Mouse (Mus musculus): Measurements from ENCODE around the gene Rtkn2. TPM values are rescaled to one million over a fixed set of nuclear protein-coding genes. Genes with fewer than 3 reads are reported as not detected.

Rtkn2 gene
- polyA plus RNA-seq, 1 experiment from 2014 or later = 5.2 TPM

DNA sequence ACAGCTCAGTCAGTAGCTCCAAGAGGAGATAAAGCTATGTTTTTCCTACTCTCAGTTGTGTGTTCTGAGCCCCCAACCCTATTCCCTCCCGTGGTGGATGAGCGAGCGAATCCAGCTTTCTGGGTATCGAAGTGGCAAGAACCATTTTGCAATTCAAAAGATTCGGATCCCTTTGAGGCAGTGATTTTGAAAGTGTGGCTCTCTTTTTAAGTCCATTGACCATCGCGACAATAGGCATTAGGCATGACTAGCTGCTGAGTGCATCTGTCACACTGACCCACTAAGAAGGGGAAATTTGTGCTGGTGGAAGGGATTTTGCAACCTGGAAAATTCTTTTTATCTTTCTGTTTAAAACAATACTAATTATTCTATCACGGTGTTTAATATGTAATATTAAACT is 15.3 kb upstream of the Rtkn2 start:
- Histone ChIP-seq H3K4me1 (no peaks in the 10 kb centered on the region), H3K4me3 (replicated peaks) (no peak overlapping the region), H3K27me3 (replicated peaks) (no peaks in the 10 kb centered on the region), H3K4me2 (no peak overlapping the region), H3K27ac (no peak overlapping the region), H3K9ac (no peak overlapping the region), H3K9me3 (no peaks in the 10 kb centered on the region), H3K36me3 (no peaks in the 10 kb centered on the region)
- 67% methylated on average over 8 of the region's 8 CpGs for WGBS
- ATAC-seq (ENCODE audit: insufficient read depth, low FRiP score, low read depth) = no peak

DNA sequence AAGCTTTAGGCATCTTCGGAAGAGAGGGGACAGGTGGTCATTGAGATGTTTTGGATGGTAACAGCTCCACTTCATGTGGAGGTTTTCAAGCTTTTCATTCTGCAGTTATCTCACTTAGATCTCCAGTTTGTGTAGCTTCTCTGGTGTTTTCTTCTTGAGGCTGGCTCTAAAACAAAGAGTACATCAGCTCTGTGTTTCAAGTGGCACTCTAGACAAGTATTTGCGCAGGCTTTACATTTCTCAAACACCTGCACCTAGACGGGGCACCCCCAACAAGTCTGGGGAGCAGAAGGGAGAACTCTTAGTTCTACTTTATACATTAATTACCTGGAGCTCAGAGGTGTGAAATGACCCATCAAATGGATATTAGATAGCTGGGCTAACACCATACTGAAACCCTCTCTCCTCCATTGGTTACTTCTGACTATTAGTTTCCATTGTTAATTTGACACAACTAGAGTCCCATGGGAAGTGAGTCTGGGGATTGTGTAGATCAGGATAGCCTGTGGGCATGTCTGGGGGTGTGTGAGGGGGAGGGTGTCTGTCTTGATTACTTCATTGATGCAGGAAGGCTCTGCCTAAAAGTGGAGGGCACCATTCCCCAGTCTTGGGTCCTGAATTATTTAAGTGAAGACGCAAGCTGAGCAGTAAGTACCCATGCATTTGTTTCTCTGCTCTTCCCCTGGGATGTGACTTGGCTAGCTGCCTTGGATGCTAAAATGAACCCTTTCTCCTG is 14.0 kb upstream of the Rtkn2 start:
- Histone ChIP-seq H3K4me3 (replicated peaks) (no peak overlapping the region), H3K27ac (no peak overlapping the region), H3K4me2 (no peak overlapping the region), H3K9ac (no peak overlapping the region), H3K36me3 (no peaks in the 10 kb centered on the region), H3K27me3 (replicated peaks) (no peaks in the 10 kb centered on the region), H3K9me3 (no peaks in the 10 kb centered on the region), H3K4me1 (no peaks in the 10 kb centered on the region)
- WGBS = 79% methylated on average over 4 of the region's 4 CpGs
- ATAC-seq (ENCODE audit: insufficient read depth, low FRiP score, low read depth) = no peak

GRCm38 (mm10) chr10:67966102-67966501 is 13.3 kb upstream of the Rtkn2 start:
- no peak overlapping the region for H3K4me2 ChIP-seq
- no peak overlapping the region for H3K9ac ChIP-seq
- no peaks in the 10 kb centered on the region for H3K4me1 ChIP-seq
- no peaks in the 10 kb centered on the region for H3K9me3 ChIP-seq
- H3K4me3 ChIP-seq (replicated peaks) = no peak overlapping the region
- WGBS = 46% methylated on average over 6 of the region's 6 CpGs
- ATAC-seq (ENCODE audit: insufficient read depth, low FRiP score, low read depth) = 0 out of 2 replicates have a peak, but pooled peaks have one; percentile 31
- no peak overlapping the region for H3K27ac ChIP-seq
- H3K36me3 ChIP-seq = no peaks in the 10 kb centered on the region
- H3K27me3 ChIP-seq (replicated peaks) = no peaks in the 10 kb centered on the region

DNA sequence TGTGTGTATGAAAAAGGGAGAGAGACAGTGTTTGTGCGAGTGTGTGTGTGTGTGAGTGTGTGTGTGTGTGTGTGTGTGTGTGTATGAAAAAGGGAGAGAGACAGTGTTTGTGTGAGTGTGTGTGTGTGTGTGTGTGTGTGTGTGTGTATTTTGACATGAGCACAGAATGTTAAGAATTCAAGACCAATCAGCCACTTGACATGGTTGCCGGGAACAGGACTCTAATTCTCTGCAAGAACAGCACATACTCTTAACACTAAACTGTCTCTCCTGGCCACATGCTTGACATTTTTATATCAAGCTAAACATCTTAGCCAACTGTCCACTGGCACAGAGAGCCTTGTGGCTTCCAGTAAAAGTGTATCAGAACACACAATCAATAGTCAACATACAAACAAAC is 12.4 kb upstream of the Rtkn2 start:
- no peak overlapping the region for H3K4me3 ChIP-seq (replicated peaks)
- no peaks in the 10 kb centered on the region for H3K27me3 ChIP-seq (replicated peaks)
- no peaks in the 10 kb centered on the region for H3K9me3 ChIP-seq
- H3K4me1 ChIP-seq = no peaks in the 10 kb centered on the region
- no peak for ATAC-seq (ENCODE audit: insufficient read depth, low FRiP score, low read depth)
- H3K4me2 ChIP-seq = no peak overlapping the region
- no peak overlapping the region for H3K9ac ChIP-seq
- H3K36me3 ChIP-seq = no peaks in the 10 kb centered on the region
- no peak overlapping the region for H3K27ac ChIP-seq
- 64% methylated on average over 2 of the region's 2 CpGs for WGBS

DNA sequence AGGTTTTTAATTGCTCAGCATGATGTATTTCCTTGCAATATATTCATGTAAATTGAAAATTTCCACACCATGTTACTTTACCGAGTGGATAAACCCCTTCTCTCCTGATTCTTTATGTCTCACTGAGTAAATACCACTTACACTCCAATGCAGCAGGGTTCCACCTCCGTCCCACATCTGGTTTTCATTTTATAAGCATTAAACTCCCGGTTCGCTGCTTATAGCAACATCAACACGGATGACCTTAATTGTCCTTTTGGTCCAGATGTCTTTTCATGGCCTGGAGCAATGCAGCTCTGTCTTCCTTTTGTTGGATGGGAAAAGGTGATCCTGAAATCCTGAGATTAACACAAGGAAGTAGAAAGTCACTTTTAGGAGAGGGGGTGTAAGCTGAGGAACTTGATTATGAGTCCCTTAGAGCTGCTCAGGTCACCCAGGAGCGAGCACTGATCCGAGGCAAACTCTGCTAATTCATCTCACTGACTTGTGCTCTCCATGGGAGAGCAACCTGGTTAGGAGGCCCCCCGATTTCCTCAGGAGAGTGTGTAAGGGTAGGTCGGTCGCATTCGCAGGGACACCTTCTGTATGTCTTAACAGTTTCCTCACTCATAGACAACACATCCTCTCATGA is 8.1 kb upstream of the Rtkn2 start:
- Histone ChIP-seq H3K4me1 (no peaks in the 10 kb centered on the region), H3K27me3 (replicated peaks) (no peaks in the 10 kb centered on the region), H3K9me3 (no peaks in the 10 kb centered on the region), H3K27ac (no peak overlapping the region), H3K4me2 (no peak overlapping the region), H3K4me3 (replicated peaks) (no peak overlapping the region), H3K9ac (no peak overlapping the region), H3K36me3 (no peaks in the 10 kb centered on the region)
- WGBS = 62% methylated on average over 11 of the region's 11 CpGs
- no peak for ATAC-seq (ENCODE audit: insufficient read depth, low FRiP score, low read depth)

DNA sequence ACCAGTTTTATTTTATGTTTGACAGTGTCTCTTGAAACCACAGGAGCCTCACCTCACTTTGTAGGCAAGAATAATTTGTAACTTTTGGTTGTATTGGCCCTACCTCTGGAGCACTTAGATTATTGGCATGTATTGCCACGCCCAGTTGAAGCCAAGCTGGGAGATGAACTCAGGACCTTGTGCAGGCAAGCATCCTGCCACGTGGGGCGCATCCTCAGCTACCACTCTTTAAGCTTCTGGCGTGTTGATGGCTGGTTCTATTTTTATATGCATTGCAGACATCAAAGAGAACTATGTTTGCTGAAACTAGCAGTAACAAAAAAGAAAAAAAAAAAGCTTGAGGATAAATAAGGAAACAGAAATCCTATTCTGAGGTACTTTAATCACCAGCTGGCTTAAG is 2.1 kb upstream of the Rtkn2 start:
- Histone ChIP-seq H3K4me3 (replicated peaks) (no peak overlapping the region), H3K9me3 (no peaks in the 10 kb centered on the region), H3K4me1 (0 out of 2 replicates have a peak, but pooled peaks cover 2% of the 10 kb centered on the region), H3K4me2 (no peak overlapping the region), H3K27ac (no peak overlapping the region), H3K27me3 (replicated peaks) (no peaks in the 10 kb centered on the region), H3K36me3 (no peaks in the 10 kb centered on the region), H3K9ac (no peak overlapping the region)
- 64% methylated on average over 4 of the region's 4 CpGs for WGBS
- no peak for ATAC-seq (ENCODE audit: insufficient read depth, low FRiP score, low read depth)

DNA sequence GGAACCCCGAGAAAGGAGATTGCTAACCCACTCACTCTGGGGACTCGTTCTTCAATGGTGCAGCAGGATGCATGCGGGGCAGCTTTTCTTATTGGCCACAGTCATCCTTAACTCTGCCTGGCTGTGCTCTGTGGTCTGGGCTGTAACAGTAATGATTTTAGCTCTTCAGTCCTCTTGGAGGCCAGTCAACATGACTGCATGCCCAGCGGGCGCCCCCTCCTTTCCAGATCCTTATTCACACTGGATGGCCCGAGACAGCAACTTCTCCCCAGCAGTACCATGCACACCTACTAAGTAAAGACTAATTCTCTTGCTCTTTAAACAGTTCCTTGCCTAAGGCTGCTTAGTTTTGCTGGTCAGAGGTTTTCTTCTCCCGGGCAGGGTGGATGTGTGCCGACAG is 4.4 kb downstream of the Rtkn2 start:
- Histone ChIP-seq H3K9me3 (no peaks in the 10 kb centered on the region), H3K4me2 (no peak overlapping the region), H3K9ac (no peak overlapping the region), H3K4me1 (0 out of 2 replicates have a peak, but pooled peaks cover 2% of the 10 kb centered on the region), H3K4me3 (replicated peaks) (no peak overlapping the region), H3K36me3 (no peaks in the 10 kb centered on the region), H3K27me3 (replicated peaks) (no peaks in the 10 kb centered on the region), H3K27ac (no peak overlapping the region)
- ATAC-seq (ENCODE audit: insufficient read depth, low FRiP score, low read depth) = no peak
- whole genome bisulfite sequencing = 92% methylated on average over 8 of the region's 8 CpGs

GRCm38 (mm10) chr10:67984271-67984943 is 5.0 kb downstream of the Rtkn2 start:
- Histone ChIP-seq H3K36me3 (no peaks in the 10 kb centered on the region), H3K9me3 (no peaks in the 10 kb centered on the region), H3K4me1 (0 out of 2 replicates have a peak, but pooled peaks cover 2% of the 10 kb centered on the region), H3K4me2 (no peak overlapping the region), H3K4me3 (replicated peaks) (no peak overlapping the region), H3K9ac (no peak overlapping the region), H3K27me3 (replicated peaks) (no peaks in the 10 kb centered on the region), H3K27ac (no peak overlapping the region)
- WGBS = 37% methylated on average over 13 of the region's 13 CpGs
- ATAC-seq (ENCODE audit: insufficient read depth, low FRiP score, low read depth) = peak; percentile 65; the same call in 1 of the 2 replicates

DNA sequence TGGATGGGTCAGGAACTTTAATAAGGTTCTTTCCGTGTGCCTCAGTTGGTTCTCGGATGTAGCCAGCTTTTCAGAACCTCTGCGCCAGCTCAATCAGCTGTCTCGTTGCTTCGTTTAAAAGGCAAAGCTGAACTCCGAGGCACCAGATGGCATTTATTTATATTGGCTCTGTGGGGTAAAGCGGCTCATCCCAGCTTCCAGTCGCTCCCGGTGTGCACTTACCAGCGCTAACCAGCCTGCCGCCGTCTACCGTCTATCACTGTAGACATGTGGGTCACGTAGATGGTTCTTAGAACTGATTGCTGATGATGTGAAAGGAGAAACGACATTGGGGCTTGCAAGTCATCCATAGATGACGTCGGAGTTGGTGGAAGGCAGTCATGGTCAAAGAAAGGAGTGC is 5.7 kb downstream of the Rtkn2 start:
- Histone ChIP-seq H3K27me3 (replicated peaks) (no peaks in the 10 kb centered on the region), H3K4me2 (no peak overlapping the region)
- ATAC-seq (ENCODE audit: insufficient read depth, low FRiP score, low read depth) = no peak

GRCm38 (mm10) chr10:67995356-67995755 is 16.0 kb downstream of the Rtkn2 start:
- no peak overlapping the region for H3K4me2 ChIP-seq
- H3K4me3 ChIP-seq (replicated peaks) = no peak overlapping the region
- no peaks in the 10 kb centered on the region for H3K27me3 ChIP-seq (replicated peaks)
- H3K9ac ChIP-seq = no peak overlapping the region
- H3K27ac ChIP-seq = no peak overlapping the region
- 70% methylated on average over 12 of the region's 12 CpGs for WGBS
- no peak for ATAC-seq (ENCODE audit: insufficient read depth, low FRiP score, low read depth)
- no peaks in the 10 kb centered on the region for H3K4me1 ChIP-seq
- no peaks in the 10 kb centered on the region for H3K36me3 ChIP-seq
- H3K9me3 ChIP-seq = no peaks in the 10 kb centered on the region

More for the DNA sequence above, 5.7 kb downstream of the Rtkn2 start:
- no peaks in the 10 kb centered on the region for H3K36me3 ChIP-seq
- H3K9ac ChIP-seq = no peak overlapping the region
- WGBS = 83% methylated on average over 17 of the region's 17 CpGs
- H3K4me1 ChIP-seq = 0 out of 2 replicates have a peak, but pooled peaks cover 2% of the 10 kb centered on the region
- no peak overlapping the region for H3K27ac ChIP-seq
- H3K4me3 ChIP-seq (replicated peaks) = no peak overlapping the region
- H3K9me3 ChIP-seq = no peaks in the 10 kb centered on the region

DNA sequence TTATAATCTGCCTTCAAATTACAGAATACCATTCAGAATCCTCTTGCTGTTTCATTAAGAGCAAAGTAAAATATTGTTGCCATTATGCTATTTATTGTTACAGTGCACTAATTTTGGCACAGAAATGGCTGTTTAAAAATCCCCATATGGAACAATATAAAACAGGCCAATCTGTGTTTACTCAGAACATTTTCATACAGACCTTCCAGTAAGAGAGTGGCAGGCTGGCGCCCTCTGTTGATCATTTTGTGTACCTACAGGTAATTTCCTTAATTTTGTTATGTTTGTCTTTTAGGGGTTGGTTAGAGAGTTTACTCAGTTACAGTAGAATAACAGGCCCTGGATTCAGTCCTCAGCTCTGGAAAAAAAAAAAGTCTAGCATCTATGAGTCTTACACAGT is 16.8 kb downstream of the Rtkn2 start:
- Histone ChIP-seq H3K36me3 (no peaks in the 10 kb centered on the region), H3K4me1 (no peaks in the 10 kb centered on the region), H3K27me3 (replicated peaks) (no peaks in the 10 kb centered on the region), H3K4me3 (replicated peaks) (no peak overlapping the region), H3K9ac (no peak overlapping the region), H3K9me3 (no peaks in the 10 kb centered on the region), H3K4me2 (no peak overlapping the region), H3K27ac (no peak overlapping the region)
- WGBS = 0% methylated on average over 1 of the region's 1 CpGs
- no peak for ATAC-seq (ENCODE audit: insufficient read depth, low FRiP score, low read depth)

- H3K4me2 ChIP-seq = no peak overlapping the region
- no peaks in the 10 kb centered on the region for H3K9me3 ChIP-seq
- no peaks in the 10 kb centered on the region for H3K36me3 ChIP-seq
- no peaks in the 10 kb centered on the region for H3K27me3 ChIP-seq (replicated peaks)
- ATAC-seq (ENCODE audit: insufficient read depth, low FRiP score, low read depth) = no peak
- WGBS = 49% methylated on average over 13 of the region's 13 CpGs
- H3K4me1 ChIP-seq = no peaks in the 10 kb centered on the region
- H3K27ac ChIP-seq = no peak overlapping the region
- H3K4me3 ChIP-seq (replicated peaks) = no peak overlapping the region
- H3K9ac ChIP-seq = no peak overlapping the region
Observed at GRCm38 (mm10) chr10:67998116-67998635, 18.8 kb downstream of the Rtkn2 start.
